Mouse (Mus musculus): ENCODE results near the gene Tmem179. TPM values are rescaled to one million over a fixed set of nuclear protein-coding genes. Genes with fewer than 3 reads are reported as not detected.

The Tmem179 gene
- total and polyA plus RNA-seq, 3 experiments, result not detected

GRCm38 (mm10) chr12:112507264-112507663, 9.3 kb downstream of the Tmem179 start:
- Histone ChIP-seq H3K27ac (ENCODE audit: insufficient read depth, low read depth) (no peak overlapping the region), H3K9me3 (replicated peaks; ENCODE audit: low read length) (peaks cover 8% of the 10 kb centered on the region), H3K4me1 (ENCODE audit: control insufficient read depth in 1 of 2, insufficient read depth in 2 of 2) (peaks cover 0 to 8% of the 10 kb centered on the region in 2 experiments; a peak in 2 of 4 replicates), H3K9ac (ENCODE audit: insufficient read depth, low read depth) (no peak overlapping the region), H3K27me3 (replicated peaks) (peaks cover 87% of the 10 kb centered on the region), H3K79me2 (replicated peaks; ENCODE audit: control insufficient read depth, extremely low read depth, insufficient read depth, poor library complexity, severe bottlenecking) (no peaks in the 10 kb centered on the region), H3K4me2 (ENCODE audit: insufficient read depth, low read depth, poor library complexity, severe bottlenecking) (no peak overlapping the region), H3K36me3 (replicated peaks in 1 of 2; ENCODE audit: control insufficient read depth in 1 of 2, insufficient read depth in 1 of 2, low read length in 1 of 2) (no peaks in the 10 kb centered on the region), H3K4me3 (replicated peaks in 1 of 3; ENCODE audit: low read depth in 2 of 3, low read length in 2 of 3, poor library complexity in 1 of 3) (no peak overlapping the region)
- in situ Hi-C loops (cut with MboI; ENCODE audit: low pct_ligation_motif_present, low pct_unique_long_range_greater_than_20kb, low sequenced_read_pairs), result loop anchor here (5.0 kb wide), 1 partner anchor 35 kb away; no protein-coding TSS in a partner anchor
- DNase-seq (ENCODE audit: extremely low read depth), result no peak
- dilution Hi-C loops (cut with MboI; ENCODE audit: extremely low pct_ligation_motif_present, extremely low pct_unique_long_range_greater_than_20kb, low sequenced_read_pairs), result no loop called here
- no peak for TF ChIP-seq TBP (conservative IDR thresholded peaks at IDR 0.05; ENCODE audit: low read depth, low read length)
- TF ChIP-seq MYC (IDR thresholded peaks at IDR 0.05; ENCODE audit: low read depth, low read length), result no peak
- TF ChIP-seq POLR2A (IDR thresholded peaks at IDR 0.05; ENCODE audit: low read depth, low read length), result no peak
- TF ChIP-seq ETS1 (conservative IDR thresholded peaks at IDR 0.05; ENCODE audit: low read depth, low read length), result no peak
- no peak for TF ChIP-seq CHD1 (IDR thresholded peaks at IDR 0.05; ENCODE audit: low read depth, low read length)
- TF ChIP-seq HCFC1 (IDR thresholded peaks at IDR 0.05; ENCODE audit: low read depth, low read length), result no peak
- no peak for TF ChIP-seq MAX (IDR thresholded peaks at IDR 0.05; ENCODE audit: low read length)
- TF ChIP-seq ZKSCAN1 (IDR thresholded peaks at IDR 0.05; ENCODE audit: borderline replicate concordance, low read depth, low read length), result no peak
- no peak for TF ChIP-seq MEF2A (IDR thresholded peaks at IDR 0.05; ENCODE audit: borderline replicate concordance, low read depth, low read length)
- no peak for TF ChIP-seq MAZ (IDR thresholded peaks at IDR 0.05; ENCODE audit: low read depth, low read length)

- TF ChIP-seq MEF2A (IDR thresholded peaks at IDR 0.05; ENCODE audit: borderline replicate concordance, low read depth, low read length) (no peak), SIN3A (IDR thresholded peaks at IDR 0.05; ENCODE audit: low read length) (no peak), KAT2A (IDR thresholded peaks at IDR 0.05; ENCODE audit: insufficient replicate concordance, low read length) (no peak), ZKSCAN1 (IDR thresholded peaks at IDR 0.05; ENCODE audit: borderline replicate concordance, low read depth, low read length) (no peak), ETS1 (conservative IDR thresholded peaks at IDR 0.05; ENCODE audit: low read depth, low read length) (no peak), USF2 (conservative IDR thresholded peaks at IDR 0.05; ENCODE audit: low read depth, low read length) (no peak)
- H3K4me1 ChIP-seq (ENCODE audit: control insufficient read depth in 1 of 2, insufficient read depth in 2 of 2), result peaks cover 0 to 8% of the 10 kb centered on the region in 2 experiments; a peak in 2 of 4 replicates
- H3K9ac ChIP-seq (ENCODE audit: insufficient read depth, low read depth), result no peak overlapping the region
- no peak overlapping the region for H3K4me2 ChIP-seq (ENCODE audit: insufficient read depth, low read depth, poor library complexity, severe bottlenecking)
- DNase-seq (ENCODE audit: extremely low read depth), result no peak
- H3K27me3 ChIP-seq (replicated peaks), result peaks cover 91% of the 10 kb centered on the region
- H3K9me3 ChIP-seq (replicated peaks; ENCODE audit: low read length), result peaks cover 8% of the 10 kb centered on the region
- in situ Hi-C loops (cut with MboI; ENCODE audit: low pct_ligation_motif_present, low pct_unique_long_range_greater_than_20kb, low sequenced_read_pairs), result loop anchor here (5.0 kb wide), 1 partner anchor 36 kb away; no protein-coding TSS in a partner anchor
- no peaks in the 10 kb centered on the region for H3K36me3 ChIP-seq (replicated peaks in 1 of 2; ENCODE audit: control insufficient read depth in 1 of 2, insufficient read depth in 1 of 2, low read length in 1 of 2)
- H3K27ac ChIP-seq (ENCODE audit: insufficient read depth, low read depth), result no peak overlapping the region
- no peak overlapping the region for H3K4me3 ChIP-seq (replicated peaks in 1 of 3; ENCODE audit: low read depth in 2 of 3, low read length in 2 of 3, poor library complexity in 1 of 3)
- dilution Hi-C loops (cut with MboI; ENCODE audit: extremely low pct_ligation_motif_present, extremely low pct_unique_long_range_greater_than_20kb, low sequenced_read_pairs), result no loop called here
- no peaks in the 10 kb centered on the region for H3K79me2 ChIP-seq (replicated peaks; ENCODE audit: control insufficient read depth, extremely low read depth, insufficient read depth, poor library complexity, severe bottlenecking)
Observed at GRCm38 (mm10) chr12:112506267-112506666, 10.3 kb downstream of the Tmem179 start.
